Mouse (Mus musculus) spleen, adult 2 months (tissue): ENCODE results near the gene Tmsb10.
A peak's percentile ranks its signal among the peaks of the same experiment; 100 is the strongest.

Experiments used
- CTCF ChIP-seq: fragments of 200-500 bp; IDR thresholded peaks from 2 replicates; pipeline ENCODE4 v1.5.1; 2011; ENCODE audit warnings: mild to moderate bottlenecking, inconsistent platforms; ENCODE audit not compliant: insufficient read depth, insufficient read length, insufficient replicate concordance; ENCODE audit errors: extremely low read depth
- POLR2A ChIP-seq: fragments of 200-500 bp; IDR thresholded peaks from 2 replicates; pipeline ENCODE4 v1.6.1; 2011; ENCODE audit warnings: low read depth, low read length, inconsistent platforms

GRCm38 (mm10) chr6:72993054-72993687 is 34.6 kb upstream of the Tmsb10 start:
- no peak for TF ChIP-seq CTCF
- peak; percentile 10; the same call in 1 of the 2 replicates for TF ChIP-seq POLR2A
